Mouse (Mus musculus): ENCODE results near the gene Lrmda.

- no peak for TF ChIP-seq MAX (IDR thresholded peaks at IDR 0.05; ENCODE audit: low read length)
- no peak for TF ChIP-seq EP300 (IDR thresholded peaks at IDR 0.05; ENCODE audit: low read depth in 1 of 2, low read length in 2 of 2)
- no peak for TF ChIP-seq CTCF (IDR thresholded peaks at IDR 0.05 in 2 of 3, conservative IDR thresholded peaks at IDR 0.05 in 1 of 3; ENCODE audit: control insufficient read depth in 1 of 3, insufficient read depth in 1 of 3, low read depth in 2 of 3, low read length in 3 of 3, poor library complexity in 1 of 3, severe bottlenecking in 1 of 3)
- TF ChIP-seq RAD21 (IDR thresholded peaks at IDR 0.05; ENCODE audit: low read depth, low read length), result no peak
- TF ChIP-seq NRF1 (IDR thresholded peaks at IDR 0.05; ENCODE audit: insufficient read depth, low read depth, low read length, poor library complexity, severe bottlenecking), result no peak
- TF ChIP-seq TAL1 (IDR thresholded peaks at IDR 0.05; ENCODE audit: low read length), result no peak
- no peak for TF ChIP-seq ZNF384 (IDR thresholded peaks at IDR 0.05; ENCODE audit: low read depth, low read length)
- no peak for TF ChIP-seq ELF1 (IDR thresholded peaks at IDR 0.05; ENCODE audit: low read depth, low read length)
- TF ChIP-seq POLR2AphosphoS5 (IDR thresholded peaks at IDR 0.05; ENCODE audit: borderline replicate concordance, low read depth, low read length), result no peak
- no peak for TF ChIP-seq ZKSCAN1 (IDR thresholded peaks at IDR 0.05; ENCODE audit: low read depth, low read length)
- no peak for TF ChIP-seq MXI1 (IDR thresholded peaks at IDR 0.05; ENCODE audit: low read depth, low read length)
- no peak for TF ChIP-seq POLR2AphosphoS2 (IDR thresholded peaks at IDR 0.05; ENCODE audit: low read length)
- no peak for TF ChIP-seq POLR2A (IDR thresholded peaks at IDR 0.05; ENCODE audit: control insufficient read depth in 1 of 2, insufficient read depth in 1 of 2, low read depth in 1 of 2, low read length in 2 of 2, poor library complexity in 1 of 2)
Observed at GRCm38 (mm10) chr14:22357991-22358503, 338.5 kb downstream of the Lrmda start.
